Mouse (Mus musculus): ENCODE measurements around the gene Gm9044. TPM values are rescaled to one million over a fixed set of nuclear protein-coding genes. Genes with fewer than 3 reads are reported as not detected.
"Not testable (repeated sequence)": the region's sequence is repeated elsewhere in the genome, so short reads cannot be mapped to it uniquely, and the experiment has no call there.

Gm9044 gene
- polyA plus RNA-seq, 2 experiments, result not detected

GRCm38 (mm10) chr10:118319024-118319423 lies 13.2 kb downstream of the Gm9044 start:
- no peak for TF ChIP-seq POLR2A (IDR thresholded peaks at IDR 0.05; ENCODE audit: borderline replicate concordance, extremely low read depth, insufficient read depth, insufficient read length)
- ATAC-seq (ENCODE audit: low FRiP score, low read depth), result no peak
- H3K9me3 ChIP-seq (ENCODE audit: control insufficient read depth, low read length), result no peaks in the 10 kb centered on the region
- H3K27me3 ChIP-seq (ENCODE audit: control insufficient read depth, insufficient read depth, low read length), result no peaks in the 10 kb centered on the region
- no peak overlapping the region for H3K4me3 ChIP-seq (replicated peaks; ENCODE audit: low read length)
- no peaks in the 10 kb centered on the region for H3K4me1 ChIP-seq (ENCODE audit: control insufficient read depth, insufficient read depth, low read length)
- DNase-seq (ENCODE audit: low spot score), result no peak
- H3K4me2 ChIP-seq (replicated peaks; ENCODE audit: low read depth, low read length, severe bottlenecking), result no peak overlapping the region
- no peak overlapping the region for H3K9ac ChIP-seq (ENCODE audit: low read depth, low read length, severe bottlenecking)
- H3K27ac ChIP-seq (replicated peaks; ENCODE audit: low read depth, low read length), result no peak overlapping the region
- WGBS, result 89% methylated on average over 8 of the region's 8 CpGs
- no peaks in the 10 kb centered on the region for H3K36me3 ChIP-seq (ENCODE audit: control insufficient read depth, insufficient read depth, low read length)

GRCm38 (mm10) chr10:118302133-118302532 lies 30.1 kb downstream of the Gm9044 start:
- not testable (repeated sequence) for H3K4me3 ChIP-seq (replicated peaks; ENCODE audit: low read length); H3K4me1 ChIP-seq (ENCODE audit: control insufficient read depth, insufficient read depth, low read length); H3K27me3 ChIP-seq (ENCODE audit: control insufficient read depth, insufficient read depth, low read length); H3K27ac ChIP-seq (replicated peaks; ENCODE audit: low read depth, low read length); H3K9ac ChIP-seq (ENCODE audit: low read depth, low read length, severe bottlenecking); H3K9me3 ChIP-seq (ENCODE audit: control insufficient read depth, low read length); DNase-seq (ENCODE audit: low spot score); H3K36me3 ChIP-seq (ENCODE audit: control insufficient read depth, insufficient read depth, low read length); ATAC-seq (ENCODE audit: low FRiP score, low read depth); H3K4me2 ChIP-seq (replicated peaks; ENCODE audit: low read depth, low read length, severe bottlenecking)
- WGBS, result 39% methylated on average over 2 of the region's 2 CpGs

GRCm38 (mm10) chr10:118294938-118295337 lies 37.3 kb downstream of the Gm9044 start, which contains the start of gene Iltifb:
Iltifb (minus strand) TSS chr10:118295038.
- Histone ChIP-seq H3K36me3 (ENCODE audit: control insufficient read depth, insufficient read depth, low read length) (no peaks in the 10 kb centered on the region), H3K27me3 (ENCODE audit: control insufficient read depth, insufficient read depth, low read length) (no peaks in the 10 kb centered on the region), H3K27ac (replicated peaks; ENCODE audit: low read depth, low read length) (no peak within 1 kb of the TSS), H3K4me2 (replicated peaks; ENCODE audit: low read depth, low read length, severe bottlenecking) (no peak within 1 kb of the TSS), H3K9me3 (ENCODE audit: control insufficient read depth, low read length) (no peaks in the 10 kb centered on the region), H3K9ac (ENCODE audit: low read depth, low read length, severe bottlenecking) (no peak within 1 kb of the TSS), H3K4me1 (ENCODE audit: control insufficient read depth, insufficient read depth, low read length) (no peaks in the 10 kb centered on the region), H3K4me3 (replicated peaks; ENCODE audit: low read length) (no peak within 1 kb of the TSS)
- TF ChIP-seq POLR2A (IDR thresholded peaks at IDR 0.05; ENCODE audit: borderline replicate concordance, extremely low read depth, insufficient read depth, insufficient read length), result no peak
- WGBS, result 92% methylated on average over 6 of the region's 6 CpGs
- ATAC-seq (ENCODE audit: low FRiP score, low read depth) (no peak), DNase-seq (ENCODE audit: low spot score) (no peak)

- H3K27me3 ChIP-seq (ENCODE audit: control insufficient read depth, insufficient read depth, low read length); H3K4me3 ChIP-seq (replicated peaks; ENCODE audit: low read length); ATAC-seq (ENCODE audit: low FRiP score, low read depth); H3K27ac ChIP-seq (replicated peaks; ENCODE audit: low read depth, low read length); H3K9me3 ChIP-seq (ENCODE audit: control insufficient read depth, low read length); H3K36me3 ChIP-seq (ENCODE audit: control insufficient read depth, insufficient read depth, low read length); H3K4me1 ChIP-seq (ENCODE audit: control insufficient read depth, insufficient read depth, low read length); H3K9ac ChIP-seq (ENCODE audit: low read depth, low read length, severe bottlenecking); DNase-seq (ENCODE audit: low spot score); H3K4me2 ChIP-seq (replicated peaks; ENCODE audit: low read depth, low read length, severe bottlenecking): not testable (repeated sequence)
- WGBS, result 83% methylated on average over 1 of the region's 5 CpGs
Observed at GRCm38 (mm10) chr10:118283016-118283415, 49.2 kb downstream of the Gm9044 start.

- DNase-seq (ENCODE audit: low spot score); H3K4me3 ChIP-seq (replicated peaks; ENCODE audit: low read length); H3K4me2 ChIP-seq (replicated peaks; ENCODE audit: low read depth, low read length, severe bottlenecking); H3K27me3 ChIP-seq (ENCODE audit: control insufficient read depth, insufficient read depth, low read length); ATAC-seq (ENCODE audit: low FRiP score, low read depth); H3K9me3 ChIP-seq (ENCODE audit: control insufficient read depth, low read length); H3K36me3 ChIP-seq (ENCODE audit: control insufficient read depth, insufficient read depth, low read length); H3K4me1 ChIP-seq (ENCODE audit: control insufficient read depth, insufficient read depth, low read length); H3K9ac ChIP-seq (ENCODE audit: low read depth, low read length, severe bottlenecking); H3K27ac ChIP-seq (replicated peaks; ENCODE audit: low read depth, low read length): not testable (repeated sequence)
- 85% methylated on average over 5 of the region's 7 CpGs for WGBS
Observed at GRCm38 (mm10) chr10:118282565-118282964, 49.6 kb downstream of the Gm9044 start.

Other genes starting within 250 kb of the Gm9044 start
- 33.3 and 34.4 TPM in 2 replicates for gene Mdm1, start 190.6 kb downstream of the Gm9044 start, polyA plus RNA-seq (2012; rRNA removed)
- gene Mdm1, start 190.6 kb downstream of the Gm9044 start, polyA plus RNA-seq (2014; fragmentation: Nextera tagmentation; extraction: Ambion mirVana), result 24.7 and 25.8 TPM in 2 replicates
- not detected in 2 replicates for gene Il22, start 127.5 kb downstream of the Gm9044 start, polyA plus RNA-seq (2012; rRNA removed)
- not detected in 2 replicates for gene Il22, start 127.5 kb downstream of the Gm9044 start, polyA plus RNA-seq (2014; fragmentation: Nextera tagmentation; extraction: Ambion mirVana)
- 0.03 TPM in 1 of 2 replicates, not detected in the other for gene Gm32717, start 91.6 kb downstream of the Gm9044 start, polyA plus RNA-seq (2012; rRNA removed)
- gene Gm32717, start 91.6 kb downstream of the Gm9044 start, polyA plus RNA-seq (2014; fragmentation: Nextera tagmentation; extraction: Ambion mirVana), result not detected in 2 replicates
- gene Gm32802, start 73.7 kb downstream of the Gm9044 start, polyA plus RNA-seq (2012; rRNA removed), result 0.03 TPM in 1 of 2 replicates, not detected in the other
- gene Gm32802, start 73.7 kb downstream of the Gm9044 start, polyA plus RNA-seq (2014; fragmentation: Nextera tagmentation; extraction: Ambion mirVana), result not detected in 2 replicates
- not detected in 2 replicates for gene Iltifb, start 37.4 kb downstream of the Gm9044 start, polyA plus RNA-seq (2012; rRNA removed)
- not detected in 2 replicates for gene Iltifb, start 37.4 kb downstream of the Gm9044 start, polyA plus RNA-seq (2014; fragmentation: Nextera tagmentation; extraction: Ambion mirVana)
- not detected in 2 replicates for gene Gm9040, start 5.4 kb downstream of the Gm9044 start, polyA plus RNA-seq (2012; rRNA removed)
- not detected in 2 replicates for gene Gm9040, start 5.4 kb downstream of the Gm9044 start, polyA plus RNA-seq (2014; fragmentation: Nextera tagmentation; extraction: Ambion mirVana)
- 0.04 TPM in 1 of 2 replicates, not detected in the other for gene Gm9045, start 5.4 kb upstream of the Gm9044 start, polyA plus RNA-seq (2012; rRNA removed)
- 0.12 TPM in 1 of 2 replicates, not detected in the other for gene Gm9045, start 5.4 kb upstream of the Gm9044 start, polyA plus RNA-seq (2014; fragmentation: Nextera tagmentation; extraction: Ambion mirVana)
- gene Gm9046, start 10.8 kb upstream of the Gm9044 start, polyA plus RNA-seq (2012; rRNA removed), result not detected in 2 replicates
- gene Gm9046, start 10.8 kb upstream of the Gm9044 start, polyA plus RNA-seq (2014; fragmentation: Nextera tagmentation; extraction: Ambion mirVana), result not detected in 2 replicates
- gene Gm9048, start 16.3 kb upstream of the Gm9044 start, polyA plus RNA-seq (2012; rRNA removed), result not detected in 2 replicates
- gene Gm9048, start 16.3 kb upstream of the Gm9044 start, polyA plus RNA-seq (2014; fragmentation: Nextera tagmentation; extraction: Ambion mirVana), result 0.11 TPM in 1 of 2 replicates, not detected in the other
- 0.04 TPM in 1 of 2 replicates, not detected in the other for gene Gm9049, start 21.7 kb upstream of the Gm9044 start, polyA plus RNA-seq (2012; rRNA removed)
- 0.12 TPM in 1 of 2 replicates, not detected in the other for gene Gm9049, start 21.7 kb upstream of the Gm9044 start, polyA plus RNA-seq (2014; fragmentation: Nextera tagmentation; extraction: Ambion mirVana)
- gene Ifng, start 108.6 kb upstream of the Gm9044 start, polyA plus RNA-seq (2012; rRNA removed), result not detected in 2 replicates
- not detected in 2 replicates for gene Ifng, start 108.6 kb upstream of the Gm9044 start, polyA plus RNA-seq (2014; fragmentation: Nextera tagmentation; extraction: Ambion mirVana)

All from limb, embryonic 14.5 days (tissue).